Mouse (Mus musculus) liver, embryonic 14.5 days (tissue): ENCODE data around the gene Gnl3l. TPM values are rescaled to one million over a fixed set of nuclear protein-coding genes. Genes with fewer than 3 reads are reported as not detected.

Experiments
- ATAC-seq: fragments of 200-750 bp; cut with Nextera tagmentation; 2 replicates; pipeline ENCODE4 v1.8.0; 2017; ENCODE audit warnings: moderate number of reproducible peaks, mild to moderate bottlenecking, moderate library complexity; ENCODE audit not compliant: insufficient read depth
- DNase-seq, 3 experiments: peaks; one replicate each; pipeline ENCODE4 v3.0.0-alpha.2; 2012 to 2013; ENCODE audit warnings: low read depth in 3 of 3, low spot score in 3 of 3
- H3K27ac ChIP-seq: fragments of 300-500 bp; sonication (generic); 2 replicates; pipeline ENCODE4 v1.5.1; 2014; ENCODE audit warnings: moderate library complexity, mild to moderate bottlenecking, control low read depth, inconsistent platforms
- H3K27me3 ChIP-seq: fragments of 300-500 bp; sonication (generic); 2 replicates; pipeline ENCODE4 v1.6.1; 2014; ENCODE audit warnings: mild to moderate bottlenecking, low read length, moderate library complexity; ENCODE audit not compliant: control insufficient read depth, insufficient read depth
- H3K36me3 ChIP-seq: fragments of 300-500 bp; sonication (generic); replicated peaks from 2 replicates; pipeline ENCODE4 v1.6.1; 2014; ENCODE audit warnings: low read depth; ENCODE audit not compliant: control insufficient read depth, insufficient read depth
- H3K4me1 ChIP-seq, 2 experiments: fragments of 200-500 bp in 1 of 2; fragments of 300-500 bp in 1 of 2; sonication (generic) in 1 of 2; replicated peaks; 2 replicates each; pipeline ENCODE4 v1.6.1; 2012 to 2014; ENCODE audit warnings: antibody characterized with exemption in 1 of 2, inconsistent platforms in 1 of 2, low read length in 1 of 2; ENCODE audit not compliant: control insufficient read depth in 2 of 2, insufficient read depth in 2 of 2
- H3K4me2 ChIP-seq: fragments of 300-500 bp; sonication (generic); 2 replicates; pipeline ENCODE4 v1.6.1; 2014; ENCODE audit warnings: low read depth, mild to moderate bottlenecking, control low read depth, moderate library complexity
- H3K4me3 ChIP-seq, 2 experiments: fragments of 200-500 bp in 1 of 2; fragments of 300-500 bp in 1 of 2; sonication (generic) in 1 of 2; 2 replicates each; pipeline ENCODE4 v1.5.1; 2012 to 2014; ENCODE audit warnings: low read depth in 2 of 2, low read length in 2 of 2, mild to moderate bottlenecking in 2 of 2, control low read depth in 1 of 2, inconsistent platforms in 1 of 2, moderate library complexity in 1 of 2; ENCODE audit not compliant: insufficient read depth in 1 of 2
- H3K9ac ChIP-seq: fragments of 300-500 bp; sonication (generic); replicated peaks from 2 replicates; pipeline ENCODE4 v1.6.1; 2014; ENCODE audit warnings: mild to moderate bottlenecking, control low read depth, moderate library complexity
- H3K9me3 ChIP-seq: fragments of 300-500 bp; sonication (generic); 2 replicates; pipeline ENCODE4 v1.6.1; 2016; ENCODE audit warnings: low read length, mixed read lengths; ENCODE audit not compliant: control insufficient read depth
- CTCF ChIP-seq: IDR thresholded peaks from 2 replicates; pipeline ENCODE4 v1.5.1; 2016; ENCODE audit warnings: antibody characterized with exemption, low read depth, control low read depth
- EP300 ChIP-seq: IDR thresholded peaks from 2 replicates; pipeline ENCODE4 v1.6.1; 2016; ENCODE audit warnings: antibody characterized with exemption, low read depth
- WGBS: fragments of 180-500 bp; shearing (Covaris S2); extraction: QIAGEN DNeasy Blood & Tissue Kit; methylation state at CpG from one replicate; pipeline ENCODE4 v1.1.7; 2014; ENCODE audit not compliant: insufficient replicate concordance; 5-methylcytosine and 5-hydroxymethylcytosine counted together
- polyA plus RNA-seq, 2 experiments: library from polyadenylated mRNA; depleted of rRNA in 1 of 2; stranded (reverse) in 1 of 2; unstranded in 1 of 2; fragments of >200 nt; fragmentation: Nextera tagmentation in 1 of 2; extraction: Ambion mirVana in 1 of 2; gene quantifications; 2 replicates each; pipeline versions ENCODE4 v1.2.1 to v1.2.3; 2012 to 2014

The Gnl3l gene
- polyA plus RNA-seq, 2 experiments: 5.4 to 10.3 TPM

- Histone ChIP-seq H3K4me2 (no peak overlapping the region), H3K4me1 (no peaks in the 10 kb centered on the region), H3K4me3 (no peak overlapping the region), H3K27ac (no peak overlapping the region), H3K9ac (no peak overlapping the region), H3K9me3 (no peaks in the 10 kb centered on the region), H3K36me3 (no peaks in the 10 kb centered on the region), H3K27me3 (no peaks in the 10 kb centered on the region)
- TF ChIP-seq EP300: no peak
- peak; percentile 7; the same call in 1 of the 2 replicates for TF ChIP-seq CTCF
- DNase-seq (peak in 1 of 3 experiments; percentile 2), ATAC-seq (no peak)
- WGBS: 12% methylated on average over 2 of the region's 2 CpGs
These were observed 54.1 kb downstream of the Gnl3l start for GRCm38 (mm10) chrX:150963027-150963426.

- no peak overlapping the region for H3K27ac ChIP-seq
- H3K27me3 ChIP-seq: no peaks in the 10 kb centered on the region
- H3K4me1 ChIP-seq: no peaks in the 10 kb centered on the region
- no peak overlapping the region for H3K4me3 ChIP-seq
- DNase-seq: no peak
- no peak overlapping the region for H3K9ac ChIP-seq
- no peak for ATAC-seq
- TF ChIP-seq CTCF (peak; percentile 37), EP300 (no peak)
- no peaks in the 10 kb centered on the region for H3K36me3 ChIP-seq
- no peaks in the 10 kb centered on the region for H3K9me3 ChIP-seq
- 35% methylated on average over 5 of the region's 5 CpGs for WGBS
- no peak overlapping the region for H3K4me2 ChIP-seq
These were observed 56.4 kb downstream of the Gnl3l start for GRCm38 (mm10) chrX:150960702-150961101.

- DNase-seq: peak; percentile 23 to 28 (median 27)
- Histone ChIP-seq H3K27me3 (no peaks in the 10 kb centered on the region), H3K27ac (no peak overlapping the region), H3K9ac (no peak overlapping the region), H3K4me3 (no peak overlapping the region), H3K4me2 (peak overlapping the region; percentile 38), H3K4me1 (no peaks in the 10 kb centered on the region), H3K36me3 (no peaks in the 10 kb centered on the region), H3K9me3 (no peaks in the 10 kb centered on the region)
- WGBS: 16% methylated on average over 25 of the region's 25 CpGs
- ATAC-seq: peak; percentile 81
- TF ChIP-seq CTCF (peak; percentile 64), EP300 (no peak)
These were observed 60.4 kb downstream of the Gnl3l start for GRCm38 (mm10) chrX:150956522-150957300.

- no peak for TF ChIP-seq CTCF
- no peak for TF ChIP-seq EP300
- Histone ChIP-seq H3K9me3 (no peaks in the 10 kb centered on the region), H3K4me1 (no peaks in the 10 kb centered on the region), H3K27me3 (no peaks in the 10 kb centered on the region), H3K27ac (no peak overlapping the region), H3K9ac (no peak overlapping the region), H3K36me3 (no peaks in the 10 kb centered on the region), H3K4me3 (no peak overlapping the region), H3K4me2 (peak overlapping the region; percentile 38)
- ATAC-seq: no peak
- DNase-seq: no peak
- WGBS: 81% methylated on average over 1 of the region's 1 CpGs
These were observed 61.1 kb downstream of the Gnl3l start for GRCm38 (mm10) chrX:150956016-150956415.

- WGBS: 71% methylated on average over 2 of the region's 2 CpGs
- DNase-seq (no peak), ATAC-seq (no peak)
These were observed 61.7 kb downstream of the Gnl3l start for GRCm38 (mm10) chrX:150955441-150955840.

More at GRCm38 (mm10) chrX:150955441-150955840, 61.7 kb downstream of the Gnl3l start:
- TF ChIP-seq CTCF (no peak), EP300 (no peak)
- H3K9me3 ChIP-seq: no peaks in the 10 kb centered on the region
- H3K4me1 ChIP-seq: no peaks in the 10 kb centered on the region
- no peaks in the 10 kb centered on the region for H3K27me3 ChIP-seq
- H3K9ac ChIP-seq: no peak overlapping the region
- no peak overlapping the region for H3K4me2 ChIP-seq
- no peaks in the 10 kb centered on the region for H3K36me3 ChIP-seq
- H3K4me3 ChIP-seq: no peak overlapping the region
- H3K27ac ChIP-seq: no peak overlapping the region
